Mouse (Mus musculus): Measurements from ENCODE around the gene Kcng3. TPM values are rescaled to one million over a fixed set of nuclear protein-coding genes. Genes with fewer than 3 reads are reported as not detected.

Kcng3 gene
- polyA plus RNA-seq (2014; fragmentation: Illumina TruSeq; extraction: RNeasy Lipid Tissue Mini Kit (QIAGEN cat#74804); ENCODE audit: low replicate concordance) = 0.45 TPM

GRCm38 (mm10) chr17:83631783-83632652 is at the start of gene Kcng3:
Gene Kcng3, minus strand, starts transcription at chr17:83631895.

Other genes starting within 250 kb of the Kcng3 start
- 217 TPM for gene Cox7a2l, start 114.6 kb downstream of the Kcng3 start, polyA plus RNA-seq (2014; fragmentation: Illumina TruSeq; extraction: RNeasy Lipid Tissue Mini Kit (QIAGEN cat#74804); ENCODE audit: low replicate concordance)
- 12.8 TPM for gene Mta3, start 74.3 kb upstream of the Kcng3 start, polyA plus RNA-seq (2014; fragmentation: Illumina TruSeq; extraction: RNeasy Lipid Tissue Mini Kit (QIAGEN cat#74804); ENCODE audit: low replicate concordance)
- gene Haao, start 216.1 kb upstream of the Kcng3 start, polyA plus RNA-seq (2014; fragmentation: Illumina TruSeq; extraction: RNeasy Lipid Tissue Mini Kit (QIAGEN cat#74804); ENCODE audit: low replicate concordance) = 0.33 TPM